In genomic region chr12:69682065-69682787, GRCm38 (mm10) we compare ENCODE assay signal across 8 mouse cellular contexts. TPM values are rescaled to one million over a fixed set of nuclear protein-coding genes. Genes with fewer than 3 reads are reported as not detected.
DNase-seq lines count a peak whose midpoint lies in the region; ATAC-seq and TF ChIP-seq lines count a peak whose summit lies in the region.

No protein-coding gene starts in this region.

- H3K36me3 ChIP-seq in heart, embryonic 10.5 days, result no peaks in the 10 kb centered on the region
- no peaks in the 10 kb centered on the region for H3K36me3 ChIP-seq in kidney, embryonic 15.5 days
- H3K36me3 ChIP-seq in liver, embryonic 11.5 days (ENCODE audit: control insufficient read depth, insufficient read depth, low read length), result no peaks in the 10 kb centered on the region
- H3K36me3 ChIP-seq in splenic B cell, adult 2 months (ENCODE audit: control insufficient read depth, insufficient read depth, low read length, poor library complexity, severe bottlenecking), result no peaks in the 10 kb centered on the region

- 4% methylated on average over 54 of the region's 54 CpGs for WGBS in heart, embryonic 10.5 days
- 1% methylated on average over 48 of the region's 54 CpGs for WGBS in kidney, embryonic 15.5 days
- 2% methylated on average over 52 of the region's 54 CpGs for WGBS in liver, embryonic 11.5 days

- peak; percentile 78 for DNase-seq in CD4-positive helper T cell, adult 2 months (ENCODE audit: low read depth, low spot score)
- peak; percentile 91 for DNase-seq in brain, adult 2 months (ENCODE audit: low read depth, low spot score)
- peak; percentile 93 for DNase-seq in heart, embryonic 10.5 days (ENCODE audit: low spot score)
- peak; percentile 85 for DNase-seq in liver, embryonic 11.5 days (ENCODE audit: low spot score)
- DNase-seq in naive thymus-derived CD4-positive, alpha-beta T cell, adult 2 months (ENCODE audit: low read depth), result peak; percentile 77
- peak; percentile 75 for DNase-seq in splenic B cell, adult 2 months (ENCODE audit: low read depth, low spot score)

- no peak for TF ChIP-seq CTCF in embryonic fibroblast, embryonic 13.5 days (IDR thresholded peaks at IDR 0.05; ENCODE audit: borderline replicate concordance, insufficient read depth, low read length)

- peak overlapping the region; percentile 95 for H3K27ac ChIP-seq in embryonic fibroblast, embryonic 13.5 days (ENCODE audit: insufficient read depth, low read length)
- peak overlapping the region; percentile 97 for H3K27ac ChIP-seq in heart, embryonic 10.5 days
- peak overlapping the region; percentile 91 for H3K27ac ChIP-seq in kidney, embryonic 15.5 days
- peak overlapping the region; percentile 98 for H3K27ac ChIP-seq in liver, embryonic 11.5 days (ENCODE audit: low read depth, low read length)

- H3K4me3 ChIP-seq in embryonic fibroblast, embryonic 13.5 days (ENCODE audit: insufficient read depth, low read length), result peak overlapping the region; percentile 63
- H3K4me3 ChIP-seq in heart, embryonic 10.5 days, result peak overlapping the region; percentile 96
- H3K4me3 ChIP-seq in kidney, embryonic 15.5 days (replicated peaks), result peak overlapping the region; percentile 82
- peak overlapping the region; percentile 83 for H3K4me3 ChIP-seq in liver, embryonic 11.5 days (ENCODE audit: low read depth, low read length)

- H3K27me3 ChIP-seq in heart, embryonic 10.5 days (ENCODE audit: insufficient read depth, poor library complexity, severe bottlenecking), result no peaks in the 10 kb centered on the region
- H3K27me3 ChIP-seq in kidney, embryonic 15.5 days, result no peaks in the 10 kb centered on the region
- no peaks in the 10 kb centered on the region for H3K27me3 ChIP-seq in liver, embryonic 11.5 days (replicated peaks; ENCODE audit: control insufficient read depth, insufficient read depth, low read length)
- no peaks in the 10 kb centered on the region for H3K27me3 ChIP-seq in splenic B cell, adult 2 months (ENCODE audit: control insufficient read depth, insufficient read depth, low read length, poor library complexity, severe bottlenecking)

- TF ChIP-seq POLR2A in embryonic fibroblast, embryonic 13.5 days (IDR thresholded peaks at IDR 0.05; ENCODE audit: low read depth, low read length), result peak; percentile 38; the same call in 1 of the 2 replicates

- H3K9me3 ChIP-seq in heart, embryonic 10.5 days, result no peaks in the 10 kb centered on the region
- no peaks in the 10 kb centered on the region for H3K9me3 ChIP-seq in kidney, embryonic 15.5 days (replicated peaks)
- H3K9me3 ChIP-seq in liver, embryonic 11.5 days (ENCODE audit: control insufficient read depth, low read length), result no peaks in the 10 kb centered on the region

- peak; percentile 92 for ATAC-seq in kidney, embryonic 15.5 days (replicated peaks; ENCODE audit: low FRiP score)
- ATAC-seq in liver, embryonic 11.5 days (replicated peaks; ENCODE audit: low FRiP score), result peak; percentile 87

- peaks cover 4% of the 10 kb centered on the region; the same call in 1 of the 2 replicates for H3K4me1 ChIP-seq in embryonic fibroblast, embryonic 13.5 days (ENCODE audit: control insufficient read depth, insufficient read depth, low read length)
- peaks cover 8% of the 10 kb centered on the region; the same call in 1 of the 2 replicates for H3K4me1 ChIP-seq in heart, embryonic 10.5 days
- H3K4me1 ChIP-seq in kidney, embryonic 15.5 days, result peaks cover 15% of the 10 kb centered on the region
- H3K4me1 ChIP-seq in liver, embryonic 11.5 days (replicated peaks; ENCODE audit: control insufficient read depth, insufficient read depth, low read length), result peaks cover 15% of the 10 kb centered on the region

- peak overlapping the region; percentile 89 for H3K9ac ChIP-seq in kidney, embryonic 15.5 days
- H3K9ac ChIP-seq in liver, embryonic 11.5 days (ENCODE audit: low read depth, low read length), result peak overlapping the region; percentile 93

- H3K4me2 ChIP-seq in kidney, embryonic 15.5 days, result peak overlapping the region; percentile 75
- peak overlapping the region; percentile 91 for H3K4me2 ChIP-seq in liver, embryonic 11.5 days

RNA-seq across cellular contexts. Expression of gene Sos2, which starts 0.6 kb away (rescaled TPM):
- polyA plus RNA-seq in embryonic fibroblast, embryonic 13.5 days (2011; ENCODE audit: insufficient read length, low read depth, missing spikeins), result 18.9 and 19.4 TPM in 2 replicates
- 5.6 and 6.8 TPM in 2 replicates for polyA plus RNA-seq in heart, embryonic 10.5 days (2016; fragmentation: Nextera tagmentation; extraction: Ambion mirVana)
- 8.7 and 9.1 TPM in 2 replicates for polyA plus RNA-seq in kidney, embryonic 15.5 days (2015; fragmentation: Nextera tagmentation; extraction: Ambion mirVana)
- 7.6 and 9.2 TPM in 2 replicates for polyA plus RNA-seq in liver, embryonic 11.5 days (2014; fragmentation: Nextera tagmentation; extraction: Ambion mirVana)

RNA-seq across cellular contexts. Expression of gene L2hgdh, which starts 42.4 kb away (rescaled TPM):
- 12.0 and 12.7 TPM in 2 replicates for polyA plus RNA-seq in embryonic fibroblast, embryonic 13.5 days (2011; ENCODE audit: insufficient read length, low read depth, missing spikeins)
- 17.8 and 20.3 TPM in 2 replicates for polyA plus RNA-seq in heart, embryonic 10.5 days (2016; fragmentation: Nextera tagmentation; extraction: Ambion mirVana)
- 22.3 TPM in 2 replicates for polyA plus RNA-seq in kidney, embryonic 15.5 days (2015; fragmentation: Nextera tagmentation; extraction: Ambion mirVana)
- polyA plus RNA-seq in liver, embryonic 11.5 days (2014; fragmentation: Nextera tagmentation; extraction: Ambion mirVana), result 25.0 and 26.8 TPM in 2 replicates

RNA-seq across cellular contexts. Expression of gene Atp5s, which starts 42.5 kb away (rescaled TPM):
- polyA plus RNA-seq in embryonic fibroblast, embryonic 13.5 days (2011; ENCODE audit: insufficient read length, low read depth, missing spikeins), result 14.8 and 17.0 TPM in 2 replicates
- polyA plus RNA-seq in heart, embryonic 10.5 days (2016; fragmentation: Nextera tagmentation; extraction: Ambion mirVana), result 27.6 and 33.2 TPM in 2 replicates
- polyA plus RNA-seq in kidney, embryonic 15.5 days (2015; fragmentation: Nextera tagmentation; extraction: Ambion mirVana), result 30.7 and 31.0 TPM in 2 replicates
- polyA plus RNA-seq in liver, embryonic 11.5 days (2014; fragmentation: Nextera tagmentation; extraction: Ambion mirVana), result 30.0 and 34.3 TPM in 2 replicates

Comparison
In these comparisons a context has a peak if more than half of its experiments do, and no peak if none do; other contexts are left out.
1. Peak in every context shown above with its lines: DNase-seq, ATAC-seq, H3K4me3 ChIP-seq and H3K27ac ChIP-seq.